Mouse (Mus musculus): ENCODE measurements around the gene Limd2. TPM values are rescaled to one million over a fixed set of nuclear protein-coding genes. Genes with fewer than 3 reads are reported as not detected.

Limd2 gene
- polyA plus RNA-seq, 1 experiment from 2014 or later, result 119 TPM

GRCm38 (mm10) chr11:106170807-106171206, 10.1 kb upstream of the Limd2 start:
- Histone ChIP-seq H3K27ac (replicated peaks) (no peak overlapping the region), H3K4me1 (no peaks in the 10 kb centered on the region), H3K27me3 (replicated peaks) (no peaks in the 10 kb centered on the region), H3K9ac (no peak overlapping the region), H3K4me3 (no peak overlapping the region), H3K9me3 (no peaks in the 10 kb centered on the region), H3K4me2 (no peak overlapping the region), H3K36me3 (peaks cover 53% of the 10 kb centered on the region)
- ATAC-seq (ENCODE audit: extremely low read depth, insufficient number of reproducible peaks, low FRiP score, low TSS enrichment), result no peak
- 79% methylated on average over 7 of the region's 7 CpGs for WGBS

- no peak for ATAC-seq (ENCODE audit: extremely low read depth, insufficient number of reproducible peaks, low FRiP score, low TSS enrichment)
- 77% methylated on average over 5 of the region's 5 CpGs for WGBS
- H3K27me3 ChIP-seq (replicated peaks), result no peaks in the 10 kb centered on the region
- no peak overlapping the region for H3K9ac ChIP-seq
- no peak overlapping the region for H3K4me2 ChIP-seq
- no peak overlapping the region for H3K27ac ChIP-seq (replicated peaks)
- no peaks in the 10 kb centered on the region for H3K9me3 ChIP-seq
- H3K4me3 ChIP-seq, result no peak overlapping the region
- peaks cover 79% of the 10 kb centered on the region for H3K36me3 ChIP-seq
- H3K4me1 ChIP-seq, result no peaks in the 10 kb centered on the region
These were observed 6.8 kb upstream of the Limd2 start for GRCm38 (mm10) chr11:106167435-106167834.

GRCm38 (mm10) chr11:106164601-106165180, 4.0 kb upstream of the Limd2 start:
- H3K4me1 ChIP-seq, result peaks cover 10% of the 10 kb centered on the region
- H3K27me3 ChIP-seq (replicated peaks), result no peaks in the 10 kb centered on the region
- WGBS, result 81% methylated on average over 16 of the region's 16 CpGs
- no peak overlapping the region for H3K4me3 ChIP-seq
- 0 out of 2 replicates have a peak overlapping the region, but pooled peaks have one; percentile 5 for H3K9ac ChIP-seq
- H3K4me2 ChIP-seq, result no peak overlapping the region
- 0 out of 2 replicates have a peak overlapping the region, but pooled peaks have one; percentile 54 for H3K27ac ChIP-seq (replicated peaks)
- ATAC-seq (ENCODE audit: extremely low read depth, insufficient number of reproducible peaks, low FRiP score, low TSS enrichment), result no peak
- H3K36me3 ChIP-seq, result peaks cover 62% of the 10 kb centered on the region
- no peaks in the 10 kb centered on the region for H3K9me3 ChIP-seq

GRCm38 (mm10) chr11:106163546-106163945, 2.9 kb upstream of the Limd2 start:
- 67% methylated on average over 4 of the region's 4 CpGs for WGBS
- Histone ChIP-seq H3K9ac (no peak overlapping the region), H3K36me3 (peaks cover 58% of the 10 kb centered on the region), H3K4me2 (no peak overlapping the region), H3K9me3 (no peaks in the 10 kb centered on the region), H3K27ac (replicated peaks) (peak overlapping the region; percentile 54), H3K27me3 (replicated peaks) (no peaks in the 10 kb centered on the region), H3K4me3 (no peak overlapping the region), H3K4me1 (peaks cover 21% of the 10 kb centered on the region)
- ATAC-seq (ENCODE audit: extremely low read depth, insufficient number of reproducible peaks, low FRiP score, low TSS enrichment), result no peak

- peaks cover 54% of the 10 kb centered on the region for H3K36me3 ChIP-seq
- WGBS, result 77% methylated on average over 2 of the region's 2 CpGs
These were observed 1.6 kb upstream of the Limd2 start for GRCm38 (mm10) chr11:106162237-106162636.

GRCm38 (mm10) chr11:106159921-106160840, 479 bp downstream of the Limd2 start:
- H3K36me3 ChIP-seq, result peaks cover 57% of the 10 kb centered on the region
- H3K4me1 ChIP-seq, result peaks cover 33% of the 10 kb centered on the region
- no peaks in the 10 kb centered on the region for H3K27me3 ChIP-seq (replicated peaks)
- H3K27ac ChIP-seq (replicated peaks), result peak overlapping the region; percentile 92
- no peaks in the 10 kb centered on the region for H3K9me3 ChIP-seq
- peak overlapping the region; percentile 93 for H3K4me2 ChIP-seq
- peak; percentile 9; the same call in 1 of the 2 replicates for ATAC-seq (ENCODE audit: extremely low read depth, insufficient number of reproducible peaks, low FRiP score, low TSS enrichment)
- peak overlapping the region; percentile 96 for H3K9ac ChIP-seq
- under 1% methylated on average over 75 of the region's 106 CpGs for WGBS
- peak overlapping the region; percentile 87 for H3K4me3 ChIP-seq

More at GRCm38 (mm10) chr11:106162237-106162636, 1.6 kb upstream of the Limd2 start:
- no peaks in the 10 kb centered on the region for H3K9me3 ChIP-seq
- H3K4me2 ChIP-seq, result no peak overlapping the region
- H3K4me3 ChIP-seq, result no peak overlapping the region
- H3K27ac ChIP-seq (replicated peaks), result no peak overlapping the region
- ATAC-seq (ENCODE audit: extremely low read depth, insufficient number of reproducible peaks, low FRiP score, low TSS enrichment), result no peak
- peaks cover 29% of the 10 kb centered on the region for H3K4me1 ChIP-seq
- H3K27me3 ChIP-seq (replicated peaks), result no peaks in the 10 kb centered on the region
- H3K9ac ChIP-seq, result no peak overlapping the region

- peak; percentile 10; the same call in 1 of the 2 replicates for ATAC-seq (ENCODE audit: extremely low read depth, insufficient number of reproducible peaks, low FRiP score, low TSS enrichment)
- Histone ChIP-seq H3K9ac (peak overlapping the region; percentile 96), H3K36me3 (peaks cover 58% of the 10 kb centered on the region), H3K4me1 (peaks cover 33% of the 10 kb centered on the region), H3K4me3 (peak overlapping the region; percentile 87), H3K27ac (replicated peaks) (peak overlapping the region; percentile 92), H3K4me2 (peak overlapping the region; percentile 93), H3K27me3 (replicated peaks) (no peaks in the 10 kb centered on the region), H3K9me3 (no peaks in the 10 kb centered on the region)
- WGBS, result 1% methylated on average over 25 of the region's 25 CpGs
These were observed 1.3 kb downstream of the Limd2 start for GRCm38 (mm10) chr11:106159216-106159920.

- Histone ChIP-seq H3K36me3 (peaks cover 58% of the 10 kb centered on the region), H3K4me3 (peak overlapping the region; percentile 87), H3K4me1 (peaks cover 33% of the 10 kb centered on the region), H3K27me3 (replicated peaks) (no peaks in the 10 kb centered on the region), H3K27ac (replicated peaks) (peak overlapping the region; percentile 92), H3K9ac (peak overlapping the region; percentile 96), H3K4me2 (peak overlapping the region; percentile 93), H3K9me3 (no peaks in the 10 kb centered on the region)
- 34% methylated on average over 9 of the region's 9 CpGs for WGBS
- no peak for ATAC-seq (ENCODE audit: extremely low read depth, insufficient number of reproducible peaks, low FRiP score, low TSS enrichment)
These were observed 1.8 kb downstream of the Limd2 start for GRCm38 (mm10) chr11:106158930-106159215.

GRCm38 (mm10) chr11:106158081-106158929, 2.4 kb downstream of the Limd2 start:
- Histone ChIP-seq H3K4me1 (peaks cover 33% of the 10 kb centered on the region), H3K4me2 (peak overlapping the region; percentile 93), H3K9me3 (no peaks in the 10 kb centered on the region), H3K9ac (peak overlapping the region; percentile 96), H3K27me3 (replicated peaks) (no peaks in the 10 kb centered on the region), H3K4me3 (peak overlapping the region; percentile 87), H3K36me3 (peaks cover 58% of the 10 kb centered on the region), H3K27ac (replicated peaks) (peak overlapping the region; percentile 92)
- no peak for ATAC-seq (ENCODE audit: extremely low read depth, insufficient number of reproducible peaks, low FRiP score, low TSS enrichment)
- WGBS, result 56% methylated on average over 14 of the region's 14 CpGs

- no peak overlapping the region for H3K9ac ChIP-seq
- H3K27ac ChIP-seq (replicated peaks), result no peak overlapping the region
- ATAC-seq (ENCODE audit: extremely low read depth, insufficient number of reproducible peaks, low FRiP score, low TSS enrichment), result no peak
- H3K27me3 ChIP-seq (replicated peaks), result no peaks in the 10 kb centered on the region
- H3K9me3 ChIP-seq, result no peaks in the 10 kb centered on the region
- no peak overlapping the region for H3K4me2 ChIP-seq
- peaks cover 33% of the 10 kb centered on the region for H3K4me1 ChIP-seq
- H3K4me3 ChIP-seq, result no peak overlapping the region
- H3K36me3 ChIP-seq, result peaks cover 59% of the 10 kb centered on the region
- 79% methylated on average over 7 of the region's 7 CpGs for WGBS
These were observed 3.5 kb downstream of the Limd2 start for GRCm38 (mm10) chr11:106157154-106157553.
